Mouse (Mus musculus): ENCODE measurements around the gene Cerk.
"Not testable (repeated sequence)": the region's sequence is repeated elsewhere in the genome, so short reads cannot be mapped to it uniquely, and the experiment has no call there.

Cerk gene

DNA sequence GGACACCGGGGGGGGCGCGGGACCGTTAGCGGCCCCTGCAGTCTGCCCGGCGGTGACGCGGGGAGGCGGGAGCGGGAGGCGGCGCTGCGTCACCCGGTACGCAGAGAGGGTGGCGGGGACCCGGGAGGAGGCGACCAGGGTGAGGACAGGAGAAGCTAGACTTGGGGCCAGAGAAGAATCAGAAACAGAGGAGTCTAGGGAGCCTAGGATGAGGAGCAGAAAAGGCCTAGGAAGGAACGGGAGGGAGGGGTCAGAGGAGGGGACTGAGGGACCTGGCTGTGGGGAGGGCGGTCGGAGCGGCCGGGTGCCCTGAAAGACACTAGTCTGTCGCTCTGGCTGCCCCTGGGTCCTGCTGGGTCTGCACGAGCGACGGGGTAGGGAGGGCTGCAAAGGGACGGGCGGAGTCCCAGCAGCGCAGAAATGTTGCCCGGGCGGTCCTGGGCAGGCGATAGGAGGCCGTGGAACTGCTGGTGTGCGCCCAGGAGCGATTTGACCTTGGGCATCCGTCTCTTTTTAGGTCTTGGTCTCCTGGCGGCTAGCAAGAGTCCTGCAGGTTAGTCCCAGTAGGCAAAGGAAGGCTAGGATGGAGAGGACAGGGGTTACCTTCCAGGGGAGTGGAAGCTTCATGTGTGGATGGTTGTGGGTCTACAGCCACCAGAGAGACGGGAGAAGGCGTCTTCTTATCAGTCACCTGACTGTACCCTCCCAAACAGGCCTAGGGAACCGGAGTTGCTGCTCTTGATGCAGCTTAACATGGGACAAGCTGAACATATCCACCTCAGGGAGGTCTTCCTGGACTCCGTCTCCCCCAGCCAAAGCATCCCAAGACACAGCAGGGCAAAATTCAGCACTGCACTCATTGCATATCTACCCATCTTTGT, at the start of gene Cerk:
Gene Cerk (minus strand): TSS at position 453 of the 881 bp plus-strand sequence.
- DNase-seq = peak; percentile 78

DNA sequence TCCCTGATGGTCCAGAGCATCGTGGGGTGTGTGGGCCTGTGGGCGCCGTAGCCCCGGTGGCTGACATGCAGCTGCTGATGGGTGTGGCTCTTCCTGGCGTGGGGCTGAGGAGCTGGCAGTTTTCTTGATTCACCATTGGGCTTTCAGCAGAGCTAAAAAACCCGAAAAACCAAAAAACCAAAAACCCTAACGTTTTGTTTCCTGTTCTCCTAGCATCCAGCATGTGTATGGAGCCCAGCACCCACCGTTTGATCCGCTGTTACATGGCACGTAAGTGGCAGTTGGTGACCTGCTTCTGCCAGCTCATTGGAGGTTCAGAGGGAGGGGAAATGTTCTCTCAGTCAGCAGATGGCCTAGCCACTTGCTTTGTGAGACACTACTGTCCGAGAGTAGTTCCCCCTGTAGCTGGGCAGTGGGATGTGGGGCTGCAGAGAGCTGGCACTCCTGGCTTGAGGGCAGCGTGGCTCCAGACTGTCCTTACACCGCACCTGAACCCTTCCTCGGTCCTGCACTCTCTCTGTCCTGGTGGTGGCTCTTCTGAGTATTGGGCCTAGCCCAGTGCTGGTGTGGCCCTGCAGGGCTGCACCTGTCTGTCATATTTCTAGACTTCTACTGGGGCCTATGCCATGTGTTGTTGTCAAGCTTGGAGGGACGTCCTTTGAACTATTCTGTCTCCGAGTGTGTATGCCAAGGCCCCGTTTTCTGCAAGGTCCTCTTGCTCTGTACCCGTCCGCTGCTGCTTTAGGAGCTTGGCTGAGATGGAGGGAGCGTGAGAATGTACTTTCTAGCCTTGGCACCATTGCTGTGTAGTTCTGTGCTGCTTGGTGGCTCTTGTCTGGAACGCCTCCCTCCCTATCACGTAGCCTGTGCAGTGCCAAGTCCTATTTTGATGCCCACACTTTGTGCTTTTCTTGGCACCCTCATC, 48.8 kb upstream of the Cerk start:
- no peak for DNase-seq

GRCm38 (mm10) chr15:86234001-86234400, 48.1 kb upstream of the Cerk start:
- no peak for DNase-seq

DNA sequence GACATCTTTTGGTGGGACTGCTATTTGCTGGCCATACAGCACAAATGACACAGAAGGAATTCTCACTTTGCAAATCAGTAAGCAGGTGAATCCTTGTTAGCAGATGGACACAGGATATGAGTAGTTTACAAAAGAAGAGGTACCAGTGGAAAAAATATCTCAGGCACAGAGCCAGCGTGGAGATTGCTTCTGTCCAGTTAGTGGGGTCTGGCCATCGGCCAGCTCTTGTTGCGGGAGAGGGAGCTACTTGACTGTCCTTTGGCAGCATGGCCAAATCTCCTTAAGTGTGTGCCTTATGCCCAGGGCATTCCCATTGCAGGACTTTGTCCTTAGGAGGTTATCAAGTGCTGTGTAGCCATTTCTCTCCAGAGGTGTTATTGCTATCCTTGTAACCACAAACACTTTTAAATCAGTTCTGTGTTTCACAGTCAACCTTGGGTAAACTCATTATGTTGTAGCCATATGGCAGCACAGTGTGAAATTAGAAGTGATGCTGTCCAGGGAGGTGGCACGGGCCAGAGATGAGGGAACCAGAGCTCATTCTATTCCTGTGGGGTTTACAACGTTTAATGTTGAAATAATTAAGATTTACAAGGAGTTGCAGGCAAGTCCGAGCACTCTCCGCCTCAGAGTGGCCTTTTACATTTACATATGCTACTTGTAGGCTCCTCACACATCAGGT, 46.0 kb upstream of the Cerk start:
- DNase-seq = peak; percentile 31

GRCm38 (mm10) chr15:86231170-86231569, 45.2 kb upstream of the Cerk start:
- DNase-seq = no peak

DNA sequence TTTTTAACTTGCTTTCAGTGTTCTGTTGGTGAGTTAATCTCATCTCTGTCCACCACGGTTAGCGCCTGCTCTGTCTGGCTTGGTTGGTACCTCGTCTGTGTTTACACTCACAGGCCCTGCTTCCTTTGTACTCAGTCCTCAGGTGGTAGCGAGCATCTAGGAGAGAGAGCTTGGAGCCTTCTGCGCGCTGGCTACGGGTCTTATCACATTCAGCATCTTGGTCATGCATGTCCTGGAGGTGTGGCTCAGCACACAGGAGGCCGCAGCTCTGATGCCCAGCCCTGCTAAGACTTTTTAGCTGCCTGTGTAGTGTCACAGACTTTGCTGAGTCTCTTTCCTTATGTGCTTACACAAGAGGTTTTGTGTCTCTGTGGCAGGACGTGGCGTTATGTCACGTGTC, 43.7 kb upstream of the Cerk start:
- no peak for DNase-seq

DNA sequence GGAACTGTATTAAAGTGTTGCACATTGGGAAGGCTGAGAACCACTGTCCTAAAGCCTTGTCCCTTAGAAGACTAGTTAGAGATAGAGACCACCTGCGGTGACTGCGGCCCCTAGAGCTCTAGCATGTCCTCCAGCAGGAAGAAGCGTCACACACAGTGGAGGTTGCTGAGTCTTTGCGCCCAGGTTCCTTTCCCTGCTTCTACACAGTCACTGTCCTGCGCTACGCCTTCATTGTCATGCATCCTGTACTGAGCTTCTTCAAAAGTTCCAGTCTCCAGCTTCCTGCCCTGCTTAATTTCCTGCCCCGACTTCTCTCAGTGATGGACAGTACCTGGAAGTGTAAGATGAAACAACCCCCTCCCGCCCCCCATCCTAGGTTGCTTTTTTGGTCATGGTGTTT, 43.1 kb upstream of the Cerk start:
- no peak for DNase-seq

- peak; percentile 72 for DNase-seq
Measured at GRCm38 (mm10) chr15:86228186-86228585, 42.2 kb upstream of the Cerk start.

- DNase-seq = no peak
Measured at GRCm38 (mm10) chr15:86226968-86227367, 41.0 kb upstream of the Cerk start.

DNA sequence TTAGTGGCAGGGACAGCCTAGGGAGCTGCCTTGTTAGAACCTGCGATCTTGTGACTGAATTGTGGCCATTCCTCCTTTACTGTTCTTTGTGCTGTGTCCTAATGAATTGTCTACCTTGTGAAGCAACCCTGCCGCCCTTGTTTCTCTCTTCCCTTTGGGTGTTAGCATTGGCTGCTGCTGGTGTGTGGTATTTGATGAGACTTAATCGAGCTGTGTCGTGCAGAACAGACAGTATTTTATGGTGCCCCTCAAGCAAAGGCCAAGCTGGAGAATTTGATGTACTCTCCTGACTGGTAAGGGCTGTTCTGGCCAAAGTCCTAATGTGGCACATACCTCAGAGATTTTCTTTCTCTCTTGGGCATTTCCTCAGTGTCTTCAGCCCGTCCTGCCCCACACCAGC, 40.3 kb upstream of the Cerk start:
- DNase-seq = no peak

- no peak for DNase-seq
Measured at GRCm38 (mm10) chr15:86224972-86225551, 39.1 kb upstream of the Cerk start.

DNA sequence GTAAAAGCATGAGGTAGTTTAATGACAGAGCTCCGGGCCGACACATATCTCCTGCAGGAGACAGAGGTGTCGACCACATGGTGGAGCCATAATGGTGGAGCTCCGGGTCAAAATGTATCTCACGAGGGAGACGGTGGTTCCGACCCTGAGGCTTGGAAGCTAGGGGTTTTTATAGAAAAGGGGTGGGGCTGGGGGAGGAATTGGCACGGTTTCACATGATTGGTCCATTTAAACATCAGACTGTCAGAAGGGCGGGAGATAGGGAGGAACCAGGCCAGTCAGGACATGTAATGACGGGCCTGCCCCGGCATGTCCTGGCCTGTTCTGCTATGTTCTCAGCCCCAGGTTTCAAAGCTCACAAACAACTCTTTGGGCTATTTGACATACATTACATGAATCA, 36.0 kb upstream of the Cerk start:
- not testable (repeated sequence) for DNase-seq

DNA sequence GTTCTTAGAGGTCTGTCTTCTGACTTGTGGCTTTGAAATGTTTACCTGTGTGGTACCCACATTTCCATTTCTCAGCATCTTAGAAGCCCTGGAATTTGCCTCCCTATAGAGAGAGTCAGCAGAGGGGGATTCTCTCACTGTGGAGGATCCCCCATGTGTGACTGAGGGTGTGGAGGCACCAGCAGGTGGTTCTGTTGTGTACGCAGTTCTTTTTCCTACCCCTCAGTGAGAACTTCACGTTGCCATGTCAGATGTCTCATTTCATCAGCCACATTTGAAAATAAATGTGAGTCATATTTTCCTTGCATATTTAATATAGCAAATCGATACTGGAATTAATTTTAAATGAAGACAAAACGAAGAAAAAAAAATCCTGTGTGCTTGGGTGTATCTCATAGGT, 35.4 kb upstream of the Cerk start:
- no peak for DNase-seq

GRCm38 (mm10) chr15:86220715-86221114, 34.8 kb upstream of the Cerk start:
- no peak for DNase-seq

DNA sequence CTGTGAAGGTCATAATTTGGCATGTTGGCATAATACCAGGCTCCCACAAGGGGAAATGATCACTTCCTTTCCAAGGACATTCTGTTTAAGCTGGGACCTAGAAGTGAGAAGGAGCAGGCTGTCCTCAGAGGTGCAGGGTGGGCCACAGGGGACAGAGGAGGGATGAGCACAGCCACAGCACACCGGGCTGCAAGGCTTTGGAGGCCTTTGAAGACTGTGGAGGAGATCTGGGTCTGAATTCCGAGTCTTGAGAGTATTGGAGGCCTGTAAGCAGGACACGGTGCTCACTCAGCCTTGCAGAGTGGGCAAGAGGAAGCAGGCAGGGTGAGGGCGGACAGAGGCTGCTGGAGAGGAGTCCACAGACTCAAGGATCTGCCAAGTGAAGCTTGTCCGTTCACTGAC, 34.3 kb upstream of the Cerk start:
- peak; percentile 73 for DNase-seq

- DNase-seq = no peak
Measured at GRCm38 (mm10) chr15:86219534-86220228, 33.7 kb upstream of the Cerk start.

DNA sequence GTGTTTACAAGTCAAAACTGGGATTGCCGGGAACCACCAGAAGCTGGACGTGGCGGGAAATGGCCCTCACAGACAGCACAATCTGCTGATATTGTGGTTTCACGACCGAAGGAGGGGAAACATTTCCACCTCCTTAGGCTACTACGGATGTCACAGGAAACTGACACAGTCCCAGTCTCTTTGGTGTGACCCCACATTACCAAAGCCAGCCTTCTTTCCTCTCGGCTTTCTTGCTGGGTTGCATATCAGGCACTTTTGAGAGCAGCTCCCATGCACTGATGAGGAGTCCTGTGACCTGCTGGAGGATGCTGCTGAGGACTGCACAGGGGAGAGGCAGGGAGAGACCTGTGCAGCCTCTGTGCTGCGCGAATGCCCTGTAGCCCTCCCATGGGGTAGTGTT, 30.7 kb upstream of the Cerk start:
- DNase-seq = not testable (repeated sequence)

- no peak for DNase-seq
Measured at GRCm38 (mm10) chr15:86214549-86215201, 28.7 kb upstream of the Cerk start.

GRCm38 (mm10) chr15:86213753-86214548, 28.0 kb upstream of the Cerk start, which contains the start of gene Tbc1d22a:
Gene Tbc1d22a (plus strand): TSS chr15:86214459.
- DNase-seq = peak; percentile 93

- not testable (repeated sequence) for DNase-seq
Measured at GRCm38 (mm10) chr15:86212193-86212592, 26.3 kb upstream of the Cerk start.

GRCm38 (mm10) chr15:86206385-86206784, 20.4 kb upstream of the Cerk start:
- peak; percentile 64 for DNase-seq

Measured in kidney, adult 9 months (tissue).